Mouse (Mus musculus) CH12F3 (cell line): Measurements from ENCODE around the gene Pou4f2.

ENCODE experiments used
- in situ Hi-C: fragments of 300-500 bp; cut with MboI; formaldehyde crosslinking; loops from 2 replicates; pipeline ENCODE4 v1.14.3; 2020; ENCODE audit warnings: low sequenced_read_pairs

Gene Pou4f2

GRCm38 (mm10) chr8:78420101-78420503, 16.3 kb downstream of the Pou4f2 start:
- in situ Hi-C loops: no loop called here

GRCm38 (mm10) chr8:78419272-78419671, 17.2 kb downstream of the Pou4f2 start:
- in situ Hi-C loops: no loop called here

- in situ Hi-C loops: no loop called here
These were observed 45.7 kb downstream of the Pou4f2 start for GRCm38 (mm10) chr8:78390756-78391155.
